Mouse (Mus musculus): ENCODE data around the gene Ntm. TPM values are rescaled to one million over a fixed set of nuclear protein-coding genes. Genes with fewer than 3 reads are reported as not detected.
A peak's percentile ranks its signal among the peaks of the same experiment; 100 is the strongest.

The Ntm gene
- polyA plus RNA-seq, 1 experiment from 2014 or later, result 14.3 TPM

DNA sequence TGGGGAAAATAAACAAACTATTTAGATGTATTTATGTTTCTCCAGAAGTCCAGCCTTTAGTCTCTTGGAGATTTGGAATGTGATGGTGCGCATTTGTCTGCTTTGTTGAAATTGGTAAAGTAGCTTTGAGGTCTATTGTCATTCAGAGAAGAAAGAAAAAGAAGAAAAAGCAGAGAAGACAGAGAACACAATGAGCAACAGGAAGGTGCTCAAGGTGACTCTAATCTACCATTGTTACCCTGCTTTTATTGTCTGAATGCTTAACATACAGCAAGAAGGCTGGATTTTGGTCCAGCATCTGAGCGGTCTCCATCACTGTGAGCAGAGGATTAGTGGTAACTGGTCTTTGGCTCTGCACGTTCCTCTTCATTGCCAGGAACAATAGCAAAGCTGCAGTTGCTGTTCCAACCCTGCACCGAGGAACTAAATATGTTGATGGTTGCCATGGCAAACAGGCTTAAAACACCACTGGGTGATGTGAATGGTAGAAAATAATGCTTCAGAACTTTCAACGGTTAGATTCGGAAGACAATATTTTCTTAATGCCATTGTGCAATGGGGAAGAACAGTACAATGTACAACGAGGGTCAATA lies 350.8 kb downstream of the Ntm start:
- Histone ChIP-seq H3K4me3 (ENCODE audit: low read depth, low read length) (no peak overlapping the region), H3K9me3 (ENCODE audit: control insufficient read depth, low read length) (no peaks in the 10 kb centered on the region), H3K27me3 (ENCODE audit: control insufficient read depth, insufficient read depth, low read length) (no peaks in the 10 kb centered on the region), H3K9ac (ENCODE audit: low read length) (no peak overlapping the region), H3K4me2 (ENCODE audit: low read depth, low read length, severe bottlenecking) (no peak overlapping the region), H3K4me1 (replicated peaks; ENCODE audit: control insufficient read depth, insufficient read depth, low read length) (no peaks in the 10 kb centered on the region), H3K36me3 (ENCODE audit: control insufficient read depth, insufficient read depth, low read length) (no peaks in the 10 kb centered on the region), H3K27ac (ENCODE audit: low read depth, low read length) (no peak overlapping the region)
- no peak for DNase-seq (ENCODE audit: low spot score)
- WGBS, result 42% methylated on average over 7 of the region's 7 CpGs
- no peak for ATAC-seq (replicated peaks; ENCODE audit: low FRiP score)

GRCm38 (mm10) chr9:29610867-29611266 lies 352.1 kb downstream of the Ntm start:
- no peaks in the 10 kb centered on the region for H3K36me3 ChIP-seq (ENCODE audit: control insufficient read depth, insufficient read depth, low read length)
- no peaks in the 10 kb centered on the region for H3K4me1 ChIP-seq (replicated peaks; ENCODE audit: control insufficient read depth, insufficient read depth, low read length)
- 79% methylated on average over 2 of the region's 2 CpGs for WGBS
- no peak overlapping the region for H3K4me2 ChIP-seq (ENCODE audit: low read depth, low read length, severe bottlenecking)
- DNase-seq (ENCODE audit: low spot score) (no peak), ATAC-seq (replicated peaks; ENCODE audit: low FRiP score) (no peak)
- H3K27ac ChIP-seq (ENCODE audit: low read depth, low read length), result no peak overlapping the region
- no peaks in the 10 kb centered on the region for H3K9me3 ChIP-seq (ENCODE audit: control insufficient read depth, low read length)
- no peak overlapping the region for H3K4me3 ChIP-seq (ENCODE audit: low read depth, low read length)
- H3K27me3 ChIP-seq (ENCODE audit: control insufficient read depth, insufficient read depth, low read length), result no peaks in the 10 kb centered on the region
- H3K9ac ChIP-seq (ENCODE audit: low read length), result no peak overlapping the region

- no peak for ATAC-seq (replicated peaks; ENCODE audit: low FRiP score)
- Histone ChIP-seq H3K4me3 (ENCODE audit: low read depth, low read length) (no peak overlapping the region), H3K27me3 (ENCODE audit: control insufficient read depth, insufficient read depth, low read length) (no peaks in the 10 kb centered on the region), H3K4me2 (ENCODE audit: low read depth, low read length, severe bottlenecking) (no peak overlapping the region), H3K9me3 (ENCODE audit: control insufficient read depth, low read length) (no peaks in the 10 kb centered on the region), H3K36me3 (ENCODE audit: control insufficient read depth, insufficient read depth, low read length) (no peaks in the 10 kb centered on the region), H3K9ac (ENCODE audit: low read length) (no peak overlapping the region), H3K27ac (ENCODE audit: low read depth, low read length) (no peak overlapping the region), H3K4me1 (replicated peaks; ENCODE audit: control insufficient read depth, insufficient read depth, low read length) (no peaks in the 10 kb centered on the region)
- DNase-seq (ENCODE audit: low spot score), result no peak
- WGBS, result 65% methylated on average over 4 of the region's 4 CpGs
Measured at GRCm38 (mm10) chr9:29597665-29598064, 365.3 kb downstream of the Ntm start.

DNA sequence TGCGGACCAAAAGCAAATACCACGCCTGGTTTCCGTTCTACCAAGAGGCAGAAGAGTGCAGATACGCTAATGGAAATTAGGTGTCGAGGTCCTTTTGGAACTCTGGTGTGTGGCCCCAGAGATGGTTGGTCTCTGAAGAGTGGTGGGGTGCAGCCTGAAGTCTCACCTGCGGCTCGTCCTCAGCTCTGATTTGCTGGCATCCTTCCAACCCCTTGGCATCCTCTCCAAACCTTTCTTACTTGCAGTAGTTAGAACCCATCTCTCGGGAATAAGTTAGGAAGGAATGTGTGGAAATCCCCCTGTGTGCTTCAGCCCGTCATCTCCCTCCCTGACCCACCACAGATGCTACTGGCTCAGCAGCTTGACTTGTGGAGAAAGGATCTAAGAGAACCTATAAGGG lies 367.6 kb downstream of the Ntm start:
- no peak for ATAC-seq (replicated peaks; ENCODE audit: low FRiP score)

GRCm38 (mm10) chr9:29594537-29595294 lies 368.2 kb downstream of the Ntm start:
- Histone ChIP-seq H3K9me3 (ENCODE audit: control insufficient read depth, low read length) (no peaks in the 10 kb centered on the region), H3K36me3 (ENCODE audit: control insufficient read depth, insufficient read depth, low read length) (no peaks in the 10 kb centered on the region), H3K9ac (ENCODE audit: low read length) (no peak overlapping the region), H3K4me2 (ENCODE audit: low read depth, low read length, severe bottlenecking) (no peak overlapping the region), H3K27ac (ENCODE audit: low read depth, low read length) (no peak overlapping the region), H3K4me3 (ENCODE audit: low read depth, low read length) (no peak overlapping the region), H3K4me1 (replicated peaks; ENCODE audit: control insufficient read depth, insufficient read depth, low read length) (no peaks in the 10 kb centered on the region), H3K27me3 (ENCODE audit: control insufficient read depth, insufficient read depth, low read length) (no peaks in the 10 kb centered on the region)
- DNase-seq (ENCODE audit: low spot score) (no peak), ATAC-seq (replicated peaks; ENCODE audit: low FRiP score) (no peak)
- 81% methylated on average over 21 of the region's 21 CpGs for WGBS

More for the DNA sequence above, 367.6 kb downstream of the Ntm start:
- DNase-seq (ENCODE audit: low spot score), result no peak
- Histone ChIP-seq H3K36me3 (ENCODE audit: control insufficient read depth, insufficient read depth, low read length) (no peaks in the 10 kb centered on the region), H3K4me2 (ENCODE audit: low read depth, low read length, severe bottlenecking) (no peak overlapping the region), H3K27me3 (ENCODE audit: control insufficient read depth, insufficient read depth, low read length) (no peaks in the 10 kb centered on the region), H3K4me3 (ENCODE audit: low read depth, low read length) (no peak overlapping the region), H3K4me1 (replicated peaks; ENCODE audit: control insufficient read depth, insufficient read depth, low read length) (no peaks in the 10 kb centered on the region), H3K27ac (ENCODE audit: low read depth, low read length) (no peak overlapping the region), H3K9me3 (ENCODE audit: control insufficient read depth, low read length) (no peaks in the 10 kb centered on the region), H3K9ac (ENCODE audit: low read length) (no peak overlapping the region)
- WGBS, result 93% methylated on average over 9 of the region's 9 CpGs

GRCm38 (mm10) chr9:29587376-29587775 lies 375.6 kb downstream of the Ntm start:
- Histone ChIP-seq H3K9me3 (ENCODE audit: control insufficient read depth, low read length) (no peaks in the 10 kb centered on the region), H3K27ac (ENCODE audit: low read depth, low read length) (no peak overlapping the region), H3K27me3 (ENCODE audit: control insufficient read depth, insufficient read depth, low read length) (no peaks in the 10 kb centered on the region), H3K9ac (ENCODE audit: low read length) (no peak overlapping the region), H3K4me3 (ENCODE audit: low read depth, low read length) (no peak overlapping the region), H3K36me3 (ENCODE audit: control insufficient read depth, insufficient read depth, low read length) (no peaks in the 10 kb centered on the region), H3K4me2 (ENCODE audit: low read depth, low read length, severe bottlenecking) (no peak overlapping the region), H3K4me1 (replicated peaks; ENCODE audit: control insufficient read depth, insufficient read depth, low read length) (no peaks in the 10 kb centered on the region)
- no peak for DNase-seq (ENCODE audit: low spot score)
- WGBS, result 65% methylated on average over 5 of the region's 5 CpGs
- ATAC-seq (replicated peaks; ENCODE audit: low FRiP score), result no peak

DNA sequence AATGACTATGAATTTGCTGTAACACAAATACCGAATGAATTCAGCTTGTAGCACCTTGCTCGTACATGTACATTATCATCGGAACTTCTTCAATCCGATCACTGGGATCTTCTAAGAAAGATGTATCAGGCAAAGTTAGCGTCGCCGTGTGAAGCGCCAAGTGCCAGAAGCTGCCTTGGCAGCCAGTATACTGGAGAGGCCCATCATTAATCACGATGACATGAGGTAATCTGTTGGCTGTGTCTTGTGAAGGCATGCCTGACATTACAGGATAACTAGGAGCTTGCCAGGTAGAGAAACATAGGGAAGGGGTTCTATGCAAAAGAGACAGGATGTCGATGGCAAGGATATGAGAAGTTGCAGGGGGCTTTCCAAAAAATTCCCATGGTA lies 376.6 kb downstream of the Ntm start:
- Histone ChIP-seq H3K4me1 (replicated peaks; ENCODE audit: control insufficient read depth, insufficient read depth, low read length) (no peaks in the 10 kb centered on the region), H3K27ac (ENCODE audit: low read depth, low read length) (no peak overlapping the region), H3K27me3 (ENCODE audit: control insufficient read depth, insufficient read depth, low read length) (no peaks in the 10 kb centered on the region), H3K4me3 (ENCODE audit: low read depth, low read length) (no peak overlapping the region), H3K4me2 (ENCODE audit: low read depth, low read length, severe bottlenecking) (no peak overlapping the region), H3K9me3 (ENCODE audit: control insufficient read depth, low read length) (no peaks in the 10 kb centered on the region), H3K9ac (ENCODE audit: low read length) (no peak overlapping the region), H3K36me3 (ENCODE audit: control insufficient read depth, insufficient read depth, low read length) (no peaks in the 10 kb centered on the region)
- 94% methylated on average over 10 of the region's 10 CpGs for WGBS
- ATAC-seq (replicated peaks; ENCODE audit: low FRiP score), result no peak
- DNase-seq (ENCODE audit: low spot score), result no peak

DNA sequence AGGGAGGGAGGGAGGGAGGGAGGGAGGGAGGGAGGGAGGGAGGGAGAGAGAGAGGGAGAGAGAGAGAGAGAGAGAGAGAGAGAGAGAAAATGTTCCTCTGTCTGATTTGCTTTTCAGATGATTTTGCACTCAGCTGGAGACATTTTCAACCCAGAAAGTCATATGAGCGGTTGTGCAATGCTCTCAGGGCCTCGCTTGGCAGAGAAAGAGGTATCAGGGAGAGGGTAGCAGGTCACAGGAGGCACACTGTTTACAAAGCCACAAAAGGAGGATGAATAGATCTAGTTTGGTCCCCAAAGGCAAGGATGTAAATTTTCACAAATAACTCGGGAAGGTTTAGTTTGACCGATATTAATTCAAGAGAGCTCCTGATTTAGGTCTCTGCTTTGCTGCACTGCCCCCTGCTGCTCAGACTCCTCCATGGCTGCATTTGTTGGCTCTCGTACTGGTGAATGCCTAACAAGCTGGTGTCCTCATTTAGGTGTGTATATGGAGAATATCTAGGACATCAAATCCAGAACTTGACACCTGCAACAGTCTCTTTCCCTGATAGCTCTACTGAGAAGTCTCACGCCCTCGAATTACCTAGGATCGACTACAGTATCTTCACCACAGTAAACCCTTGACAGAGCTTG lies 377.1 kb downstream of the Ntm start:
- H3K36me3 ChIP-seq (ENCODE audit: control insufficient read depth, insufficient read depth, low read length), result no peaks in the 10 kb centered on the region
- 63% methylated on average over 8 of the region's 8 CpGs for WGBS
- H3K4me1 ChIP-seq (replicated peaks; ENCODE audit: control insufficient read depth, insufficient read depth, low read length), result no peaks in the 10 kb centered on the region
- no peak overlapping the region for H3K27ac ChIP-seq (ENCODE audit: low read depth, low read length)
- peak; percentile 69 for DNase-seq (ENCODE audit: low spot score)
- no peak overlapping the region for H3K4me3 ChIP-seq (ENCODE audit: low read depth, low read length)
- no peaks in the 10 kb centered on the region for H3K9me3 ChIP-seq (ENCODE audit: control insufficient read depth, low read length)
- H3K9ac ChIP-seq (ENCODE audit: low read length), result no peak overlapping the region
- H3K4me2 ChIP-seq (ENCODE audit: low read depth, low read length, severe bottlenecking), result no peak overlapping the region
- no peaks in the 10 kb centered on the region for H3K27me3 ChIP-seq (ENCODE audit: control insufficient read depth, insufficient read depth, low read length)
- ATAC-seq (replicated peaks; ENCODE audit: low FRiP score), result no peak

All from forebrain, embryonic 11.5 days (tissue).